Mouse (Mus musculus): ENCODE data around the gene Dnaic2. TPM values are rescaled to one million over a fixed set of nuclear protein-coding genes. Genes with fewer than 3 reads are reported as not detected.

Gene Dnaic2
- polyA plus RNA-seq, 1 experiment: 1.00 TPM

- no peak overlapping the region for H3K4me3 ChIP-seq
- no peaks in the 10 kb centered on the region for H3K79me2 ChIP-seq (ENCODE audit: control insufficient read depth, insufficient read depth)
- no peaks in the 10 kb centered on the region for H3K27me3 ChIP-seq (ENCODE audit: control insufficient read depth, insufficient read depth, insufficient read length)
- H3K4me2 ChIP-seq (ENCODE audit: low read depth): no peak overlapping the region
- TF ChIP-seq TCF3 (IDR thresholded peaks at IDR 0.05; ENCODE audit: insufficient read length, low read depth) (no peak), POLR2A (IDR thresholded peaks at IDR 0.05; ENCODE audit: insufficient read length, low read depth) (no peak), SRF (IDR thresholded peaks at IDR 0.05; ENCODE audit: control insufficient read depth, insufficient read length, low read depth) (no peak), MYOG (IDR thresholded peaks at IDR 0.05; ENCODE audit: control insufficient read depth in 1 of 3, insufficient read depth in 1 of 3, insufficient read length in 2 of 3, low read depth in 2 of 3) (peak in 1 of 3 experiments; percentile 53), MYOD1 (IDR thresholded peaks at IDR 0.05; ENCODE audit: control insufficient read depth in 1 of 3, insufficient read length in 2 of 3, low read depth in 2 of 3) (peak in 1 of 3 experiments; percentile 54), TCF12 (IDR thresholded peaks at IDR 0.05; ENCODE audit: insufficient read depth, poor library complexity, severe bottlenecking) (no peak)
- H3K36me3 ChIP-seq (ENCODE audit: control insufficient read depth, insufficient read depth): no peaks in the 10 kb centered on the region
- H3ac ChIP-seq (ENCODE audit: control insufficient read depth, insufficient read length): no peak overlapping the region
Measured at GRCm38 (mm10) chr11:114747564-114748138, 20.4 kb downstream of the Dnaic2 start.

DNA sequence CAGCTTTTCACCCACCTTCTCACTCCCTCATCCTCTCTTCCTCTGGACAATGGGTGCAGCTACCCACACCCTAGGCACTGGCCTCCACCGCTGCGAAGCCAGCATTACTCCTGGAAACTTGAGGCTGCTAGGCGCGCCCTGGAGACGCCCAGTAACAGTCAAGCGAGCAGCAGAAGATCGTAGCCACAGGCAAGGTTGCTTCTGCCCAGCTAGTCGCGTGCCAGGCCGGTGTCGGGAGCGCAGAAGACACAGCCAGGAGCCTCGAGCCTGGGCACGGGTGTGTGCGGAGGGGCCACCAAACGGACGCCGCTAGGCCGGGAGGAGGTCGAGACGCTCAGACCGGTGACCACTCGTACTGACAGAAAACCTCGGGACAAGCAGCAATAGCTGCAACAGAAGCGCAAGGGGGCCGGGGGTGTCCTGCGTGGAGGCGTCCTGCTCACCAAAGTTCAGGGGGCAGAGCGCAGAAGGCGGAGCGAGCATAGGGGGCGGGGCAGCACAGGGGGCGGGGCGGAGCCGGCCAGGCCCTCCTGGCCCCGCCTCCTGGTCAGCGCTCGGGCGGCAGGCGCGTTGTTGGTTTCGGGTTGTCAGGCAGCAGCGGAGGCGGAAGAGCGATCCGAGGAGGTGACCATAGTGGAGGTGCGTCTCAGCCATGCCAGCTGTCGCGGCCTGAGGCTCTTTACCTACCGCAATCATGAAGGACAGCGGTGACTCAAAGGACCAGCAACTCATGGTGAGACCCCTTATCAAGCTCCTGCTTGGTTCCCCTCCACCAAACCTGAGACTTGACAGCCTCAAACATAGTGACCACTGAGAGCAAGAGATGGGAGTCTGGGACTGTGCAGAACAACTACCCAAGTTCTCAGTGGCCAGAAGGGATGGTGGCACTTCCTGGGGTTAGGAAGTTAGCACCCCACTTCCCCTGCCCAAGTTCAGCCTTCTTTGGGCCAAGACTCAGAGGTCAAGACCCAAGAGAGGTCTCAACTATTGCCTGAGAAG lies 37.9 kb downstream of the Dnaic2 start, which contains the start of gene Kif19a:
Gene Kif19a, plus strand, starts transcription at position 569 of the 999 bp plus-strand sequence.
- Histone ChIP-seq H3K36me3 (ENCODE audit: control insufficient read depth, insufficient read depth) (no peaks in the 10 kb centered on the region), H3K4me2 (ENCODE audit: low read depth) (peak within 1 kb of the TSS; percentile 89), H3ac (ENCODE audit: control insufficient read depth, insufficient read length) (no peak within 1 kb of the TSS), H3K79me2 (ENCODE audit: control insufficient read depth, insufficient read depth) (no peaks in the 10 kb centered on the region), H3K4me3 (peak within 1 kb of the TSS; percentile 10), H3K27me3 (ENCODE audit: control insufficient read depth, insufficient read depth, insufficient read length) (no peaks in the 10 kb centered on the region)
- TF ChIP-seq SRF (IDR thresholded peaks at IDR 0.05; ENCODE audit: control insufficient read depth, insufficient read length, low read depth): no peak
- no peak for TF ChIP-seq REST (IDR thresholded peaks at IDR 0.05; ENCODE audit: insufficient read depth, insufficient read length)
- TF ChIP-seq CEBPB (IDR thresholded peaks at IDR 0.05; ENCODE audit: insufficient read depth, poor library complexity, severe bottlenecking): no peak
- TF ChIP-seq TCF12 (IDR thresholded peaks at IDR 0.05; ENCODE audit: insufficient read depth, poor library complexity, severe bottlenecking): no peak
- peak in 2 of 3 experiments; percentile 39 to 79 for TF ChIP-seq MYOG (IDR thresholded peaks at IDR 0.05; ENCODE audit: control insufficient read depth in 1 of 3, insufficient read depth in 1 of 3, insufficient read length in 2 of 3, low read depth in 2 of 3)
- peak; percentile 46 for TF ChIP-seq POLR2AphosphoS2 (IDR thresholded peaks at IDR 0.05; ENCODE audit: insufficient read length, low read depth)
- peak in 1 of 3 experiments; percentile 86 for TF ChIP-seq MYOD1 (IDR thresholded peaks at IDR 0.05; ENCODE audit: control insufficient read depth in 1 of 3, insufficient read length in 2 of 3, low read depth in 2 of 3)

DNA sequence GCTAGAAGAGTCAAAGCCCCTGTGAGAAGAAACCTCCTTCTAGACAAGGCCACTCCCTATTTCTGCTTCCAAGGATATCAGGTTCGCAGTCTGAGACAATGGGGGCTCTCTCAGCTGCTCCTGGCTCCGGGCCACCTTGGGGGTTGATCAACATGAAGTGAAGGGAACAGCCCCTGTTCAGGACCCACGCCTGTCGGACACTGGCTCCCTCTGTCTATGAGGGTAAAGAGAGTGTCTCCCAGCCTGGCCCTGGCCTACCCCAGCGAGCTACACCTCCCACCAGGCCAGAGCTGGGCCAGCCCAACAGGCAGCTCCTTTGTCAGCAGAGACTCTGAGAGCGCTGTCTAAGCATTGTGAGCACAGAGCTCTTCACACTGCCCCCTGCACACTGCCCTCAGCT lies 42.7 kb downstream of the Dnaic2 start:
- H3K4me3 ChIP-seq: no peak overlapping the region
- H3ac ChIP-seq (ENCODE audit: control insufficient read depth, insufficient read length): no peak overlapping the region
- peak in 1 of 3 experiments; percentile 32 for TF ChIP-seq MYOG (IDR thresholded peaks at IDR 0.05; ENCODE audit: control insufficient read depth in 1 of 3, insufficient read depth in 1 of 3, insufficient read length in 2 of 3, low read depth in 2 of 3)
- no peak for TF ChIP-seq TCF3 (IDR thresholded peaks at IDR 0.05; ENCODE audit: insufficient read length, low read depth)
- no peaks in the 10 kb centered on the region for H3K36me3 ChIP-seq (ENCODE audit: control insufficient read depth, insufficient read depth)
- H3K79me2 ChIP-seq (ENCODE audit: control insufficient read depth, insufficient read depth): no peaks in the 10 kb centered on the region
- H3K27me3 ChIP-seq (ENCODE audit: control insufficient read depth, insufficient read depth, insufficient read length): no peaks in the 10 kb centered on the region
- H3K4me2 ChIP-seq (ENCODE audit: low read depth): no peak overlapping the region

- Histone ChIP-seq H3K27me3 (ENCODE audit: control insufficient read depth, insufficient read depth, insufficient read length) (no peaks in the 10 kb centered on the region), H3K36me3 (ENCODE audit: control insufficient read depth, insufficient read depth) (no peaks in the 10 kb centered on the region), H3K4me2 (ENCODE audit: low read depth) (no peak overlapping the region), H3K79me2 (ENCODE audit: control insufficient read depth, insufficient read depth) (no peaks in the 10 kb centered on the region), H3ac (ENCODE audit: control insufficient read depth, insufficient read length) (no peak overlapping the region), H3K4me3 (no peak overlapping the region)
- no peak for TF ChIP-seq POLR2A (IDR thresholded peaks at IDR 0.05; ENCODE audit: insufficient read length, low read depth)
- no peak for TF ChIP-seq REST (IDR thresholded peaks at IDR 0.05; ENCODE audit: insufficient read depth, insufficient read length)
- no peak for TF ChIP-seq MAX (IDR thresholded peaks at IDR 0.05; ENCODE audit: low read depth)
- TF ChIP-seq POLR2AphosphoS2 (IDR thresholded peaks at IDR 0.05; ENCODE audit: insufficient read length, low read depth): no peak
- TF ChIP-seq E2F4 (IDR thresholded peaks at IDR 0.05; ENCODE audit: insufficient read depth): no peak
- TF ChIP-seq USF1 (IDR thresholded peaks at IDR 0.05; ENCODE audit: low read depth): no peak
- no peak for TF ChIP-seq CEBPB (IDR thresholded peaks at IDR 0.05; ENCODE audit: insufficient read depth, poor library complexity, severe bottlenecking)
- TF ChIP-seq SRF (IDR thresholded peaks at IDR 0.05; ENCODE audit: control insufficient read depth, insufficient read length, low read depth): no peak
- no peak for TF ChIP-seq TCF3 (IDR thresholded peaks at IDR 0.05; ENCODE audit: insufficient read length, low read depth)
- no peak for TF ChIP-seq MYOD1 (IDR thresholded peaks at IDR 0.05; ENCODE audit: control insufficient read depth in 1 of 3, insufficient read length in 2 of 3, low read depth in 2 of 3)
- TF ChIP-seq TCF12 (IDR thresholded peaks at IDR 0.05; ENCODE audit: insufficient read depth, poor library complexity, severe bottlenecking): no peak
- TF ChIP-seq MYOG (IDR thresholded peaks at IDR 0.05; ENCODE audit: control insufficient read depth in 1 of 3, insufficient read depth in 1 of 3, insufficient read length in 2 of 3, low read depth in 2 of 3): no peak
Measured at GRCm38 (mm10) chr11:114771896-114772295, 44.7 kb downstream of the Dnaic2 start.

Measured in myocyte (in vitro differentiated cells).